Mouse (Mus musculus) c-Kit-negative CD71-positive TER-119-positive erythroid progenitor cells, embryonic 14.5 days (primary cell): Measurements from ENCODE around the gene Zbtb45.
A peak's percentile ranks its signal among the peaks of the same experiment; 100 is the strongest.

ENCODE experiments used
- DNase-seq: peaks from one replicate; pipeline ENCODE4 v3.0.0-alpha.2; 2013; ENCODE audit warnings: low read depth, low spot score

Gene Zbtb45

DNA sequence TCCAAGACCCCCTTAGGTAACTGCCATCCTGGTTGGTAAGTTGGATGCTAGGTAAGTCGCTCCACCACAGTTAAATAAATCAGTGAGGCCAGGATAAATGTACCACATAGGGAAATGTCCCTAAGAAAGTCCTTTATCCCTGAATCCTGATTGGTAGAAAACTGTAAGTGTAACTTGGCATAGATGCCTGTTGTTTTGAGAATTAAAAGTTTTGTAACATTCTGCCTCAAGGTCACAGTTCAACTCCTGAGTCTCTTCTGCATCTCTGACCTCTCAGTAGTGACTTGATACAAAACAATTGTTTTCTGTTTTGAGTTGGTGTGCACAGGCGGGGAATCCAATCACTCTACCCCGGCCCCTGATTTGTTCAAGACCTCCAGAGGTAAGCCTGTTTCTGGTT, 11.0 kb downstream of the Zbtb45 start, which contains the start of gene Trim28:
TSS of gene Trim28 (plus strand) at position 264 of the 400 bp plus-strand sequence.
- no peak for DNase-seq

DNA sequence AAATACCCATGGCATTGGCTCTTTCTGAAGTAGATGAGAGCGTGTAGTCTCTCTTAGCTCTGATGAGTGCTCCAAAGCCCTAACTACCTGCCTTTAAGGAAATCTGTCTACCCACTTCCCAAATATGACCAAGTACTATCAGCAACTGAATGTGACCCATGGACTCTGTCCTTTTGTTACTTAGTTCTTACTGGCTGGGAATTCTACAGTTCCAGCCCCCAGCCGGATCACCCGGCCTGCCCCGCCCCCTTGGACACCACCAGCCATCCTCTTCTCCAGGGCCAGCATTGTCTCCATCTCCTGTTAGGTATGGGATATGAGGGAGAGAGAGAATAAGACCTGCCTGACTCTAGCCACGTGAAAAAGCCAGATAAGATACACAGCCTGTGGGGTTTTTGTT, 11.8 kb downstream of the Zbtb45 start, which contains the start of gene Slc27a5:
TSS of gene Slc27a5 (minus strand) at position 140 of the 400 bp plus-strand sequence.
- no peak for DNase-seq

DNA sequence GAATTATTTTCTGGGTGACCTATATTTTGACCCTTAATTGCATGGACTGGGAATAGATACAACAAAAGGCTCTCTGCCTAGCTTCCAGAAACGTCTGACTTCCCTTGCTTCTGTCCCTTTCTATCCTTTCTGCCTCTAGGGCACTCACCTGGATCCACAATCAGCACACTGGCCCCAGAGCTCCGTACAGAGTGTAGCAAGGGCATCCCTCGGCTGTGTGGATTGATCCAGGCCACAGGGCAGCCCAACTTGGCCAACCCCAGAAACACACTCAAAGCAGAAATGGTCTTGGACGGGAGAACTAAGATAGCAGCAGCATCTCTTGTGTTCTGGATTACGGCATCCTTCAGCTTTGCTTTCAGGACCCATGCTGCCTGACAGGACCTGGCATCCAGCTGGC, 12.6 kb downstream of the Zbtb45 start:
- DNase-seq: no peak

DNA sequence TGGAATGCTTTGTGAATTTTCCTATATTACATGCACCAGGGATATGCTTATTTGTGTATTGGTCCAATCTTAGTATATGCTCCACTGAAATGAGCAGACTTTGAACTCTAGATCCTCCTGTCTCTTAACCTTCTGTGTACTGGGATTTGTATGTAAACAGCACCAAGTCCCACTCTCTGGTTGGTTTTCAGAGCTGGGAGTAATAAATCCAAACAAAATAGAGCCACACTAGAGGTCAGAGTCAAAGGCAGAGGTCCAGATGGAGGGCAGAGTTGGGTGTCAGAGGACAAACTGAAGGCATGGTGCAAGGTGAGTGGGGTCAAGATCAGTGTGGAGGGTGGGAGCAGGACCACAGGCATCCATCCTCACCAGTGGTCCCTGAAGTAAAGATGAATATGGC, 14.0 kb downstream of the Zbtb45 start:
- no peak for DNase-seq

DNA sequence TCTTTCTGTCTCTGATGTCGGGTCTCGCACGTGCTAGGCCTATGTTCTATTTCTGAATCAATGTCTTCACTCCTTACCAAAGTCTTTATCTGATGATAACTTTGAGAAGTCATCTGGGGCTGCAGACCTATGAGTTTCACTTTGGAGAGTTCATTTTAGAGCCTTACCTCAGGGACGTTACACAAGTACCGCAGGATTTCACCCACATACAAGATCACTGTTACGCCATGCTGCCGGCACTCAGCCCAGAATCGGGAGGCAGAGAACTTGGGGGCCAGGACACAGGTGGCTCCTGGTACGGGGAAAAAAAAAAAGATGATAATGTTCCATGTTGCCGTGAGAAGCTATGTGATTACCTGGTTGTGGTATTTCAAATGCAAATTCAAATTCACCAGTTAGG, 16.7 kb downstream of the Zbtb45 start:
- no peak for DNase-seq

DNA sequence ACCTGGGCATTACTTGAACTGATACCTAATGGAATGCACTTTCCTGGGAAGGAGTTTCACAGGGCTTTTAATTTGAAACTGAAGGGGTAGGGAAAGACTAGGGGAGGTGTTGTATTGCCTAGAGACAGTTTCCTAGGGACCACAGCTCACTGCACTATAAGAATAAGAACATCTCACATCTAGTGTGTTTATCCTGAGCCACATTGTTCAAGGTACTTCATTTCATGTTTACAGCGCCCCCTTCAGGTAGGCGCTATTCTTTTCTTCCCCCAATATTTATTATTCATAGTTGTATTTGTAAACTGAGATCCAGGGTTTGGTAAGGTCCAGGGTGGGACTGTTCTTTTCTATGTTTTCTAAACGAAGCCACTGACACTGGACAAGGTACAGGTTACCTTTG, 17.6 kb downstream of the Zbtb45 start:
- DNase-seq: no peak

DNA sequence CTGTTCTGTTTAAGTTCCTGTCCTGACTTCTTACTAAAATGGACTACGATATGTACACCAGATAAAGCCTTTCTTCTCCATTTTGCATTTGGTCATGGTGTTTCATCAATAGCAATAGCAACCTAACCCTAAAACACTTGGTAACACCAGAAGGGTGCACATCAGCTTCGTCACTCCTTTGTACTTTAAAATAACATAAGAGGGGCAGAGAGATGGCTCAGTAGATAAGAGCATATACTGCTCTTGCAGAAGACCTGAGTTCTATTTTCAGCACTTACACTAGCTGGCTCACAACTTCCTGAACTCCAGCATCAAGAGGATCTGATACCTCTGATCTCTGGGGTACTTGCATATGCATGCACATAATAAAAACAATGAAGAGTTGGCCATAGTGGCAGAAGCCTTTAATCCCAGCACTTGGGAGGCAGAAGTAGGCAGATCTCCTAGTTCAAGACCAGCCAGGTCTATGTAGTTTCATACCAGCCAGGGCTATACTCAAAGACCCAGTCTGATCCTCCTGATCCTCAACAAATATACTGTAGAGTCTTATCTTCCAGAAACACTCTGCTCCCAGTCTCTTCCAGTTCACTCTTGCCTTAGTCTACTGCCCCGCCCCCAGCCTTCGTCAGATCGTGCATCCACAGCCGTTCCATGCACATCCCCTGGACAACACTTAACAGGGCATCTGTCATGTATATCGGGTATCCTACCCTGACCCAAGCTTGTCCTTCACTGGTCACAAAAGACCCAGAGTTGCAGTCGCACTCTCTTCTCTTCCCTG, 22.2 kb downstream of the Zbtb45 start:
- DNase-seq: no peak

DNA sequence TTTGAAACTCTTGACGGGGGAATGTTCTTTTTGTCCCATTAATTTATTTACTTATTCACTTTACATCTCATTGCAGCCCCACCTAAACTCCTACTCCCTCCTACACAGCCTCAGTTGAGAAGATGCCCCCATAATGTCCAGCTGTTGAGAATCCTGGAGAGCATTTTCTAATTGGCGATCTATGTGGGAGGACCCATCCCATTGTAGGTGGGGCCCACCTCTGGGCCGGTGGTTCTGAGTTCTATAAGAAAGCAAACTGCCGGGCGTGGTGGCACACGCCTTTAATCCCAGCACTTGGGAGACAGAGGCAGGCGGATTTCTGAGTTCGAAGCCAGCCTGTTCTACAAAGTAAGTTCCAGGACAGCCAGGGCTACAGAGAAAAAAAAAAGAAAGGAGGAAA, 22.9 kb downstream of the Zbtb45 start:
- no peak for DNase-seq

DNA sequence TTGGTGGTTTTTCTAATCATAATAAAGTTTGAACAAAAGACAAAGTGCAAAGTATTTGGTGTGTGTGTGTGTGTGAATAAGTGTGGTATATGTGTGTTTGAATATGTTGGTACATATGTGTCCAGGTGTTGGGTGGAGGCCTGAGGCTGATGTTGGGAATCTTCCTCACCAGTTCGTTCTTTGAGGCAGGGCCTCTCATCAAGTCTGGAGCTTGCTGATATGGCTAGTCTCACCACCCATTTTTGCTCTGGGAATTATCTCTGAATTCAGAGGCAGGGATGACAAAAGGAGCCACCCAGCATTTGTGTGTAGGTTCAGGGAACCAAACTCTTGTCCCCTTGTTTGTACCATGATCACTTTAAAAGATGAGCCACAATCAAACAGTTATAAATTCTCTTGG, 24.1 kb downstream of the Zbtb45 start:
- DNase-seq: peak; percentile 44

DNA sequence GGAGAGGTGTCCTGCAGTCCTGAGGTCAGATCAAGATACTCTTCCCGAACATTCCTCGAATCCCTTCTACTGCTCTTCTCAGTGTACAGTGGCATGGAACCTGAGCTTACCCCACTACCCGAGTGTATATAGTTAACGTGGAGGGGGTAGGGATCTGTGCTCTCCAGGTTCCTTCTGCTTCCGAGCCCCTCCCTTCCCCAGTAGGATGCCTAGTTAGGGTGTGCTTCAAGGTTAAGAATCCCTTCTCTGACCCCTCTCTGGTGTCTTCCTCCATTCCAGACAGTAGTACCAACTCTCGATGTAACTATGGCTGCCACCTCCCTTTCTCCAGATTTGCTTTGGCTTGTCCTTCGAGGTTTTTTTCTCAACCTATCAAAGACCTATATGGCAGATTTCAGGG, 29.5 kb downstream of the Zbtb45 start:
- DNase-seq: no peak

DNA sequence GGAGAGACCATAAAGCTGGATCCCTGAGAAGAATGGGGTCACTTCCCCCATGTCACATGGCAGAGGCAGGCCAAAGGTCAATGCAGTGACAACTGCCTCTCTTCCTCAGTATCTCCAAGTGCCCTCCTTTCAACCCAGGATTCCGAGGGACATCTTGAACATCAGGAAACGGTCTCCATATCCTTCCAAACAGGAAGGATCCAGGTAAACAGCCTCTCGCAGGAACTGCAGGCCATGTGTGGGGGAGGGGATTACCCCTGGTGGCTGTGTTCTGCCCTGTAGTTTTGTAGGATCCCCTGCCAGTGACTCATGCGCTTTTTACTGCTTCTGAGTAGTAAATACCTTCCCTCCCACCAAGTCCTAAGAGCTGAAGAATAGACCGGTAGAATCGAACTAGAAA, 30.1 kb downstream of the Zbtb45 start:
- DNase-seq: no peak

DNA sequence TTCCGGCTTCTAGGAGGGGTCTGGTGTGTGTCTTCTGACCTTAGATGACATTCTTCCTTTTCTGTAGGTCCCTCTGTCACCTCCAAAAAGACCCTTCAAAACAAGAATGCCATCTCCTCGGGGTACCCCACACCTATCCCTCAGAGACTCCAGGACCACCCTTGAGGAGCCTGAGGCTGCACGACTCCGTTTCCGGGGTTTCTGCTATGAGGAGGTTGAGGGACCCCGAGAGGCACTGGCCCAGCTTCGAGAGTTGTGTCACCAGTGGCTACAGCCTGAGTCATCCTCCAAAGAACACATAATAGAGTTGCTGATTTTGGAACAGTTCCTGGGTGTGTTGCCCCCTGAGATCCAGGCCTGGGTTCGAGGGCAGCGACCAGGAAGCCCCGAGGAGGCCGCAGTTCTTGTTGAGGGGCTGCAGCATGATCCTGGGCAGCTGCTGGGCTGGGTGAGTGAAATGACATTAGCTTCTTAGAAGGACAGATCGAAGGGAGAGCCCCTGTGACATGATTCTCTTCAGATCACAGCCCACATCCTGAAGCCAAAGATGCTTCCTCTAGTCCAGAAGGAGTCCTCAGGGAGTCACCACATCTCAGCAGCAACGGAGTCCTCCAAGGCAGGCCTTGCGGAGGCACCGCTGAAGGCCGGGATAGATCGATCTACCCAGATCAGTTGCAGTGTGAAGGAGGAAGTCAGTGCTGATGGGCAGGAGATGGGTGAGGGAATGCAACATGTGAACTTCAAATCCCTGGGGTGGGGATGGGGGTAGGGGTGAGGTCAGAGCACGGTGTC, 30.7 kb downstream of the Zbtb45 start:
- no peak for DNase-seq

DNA sequence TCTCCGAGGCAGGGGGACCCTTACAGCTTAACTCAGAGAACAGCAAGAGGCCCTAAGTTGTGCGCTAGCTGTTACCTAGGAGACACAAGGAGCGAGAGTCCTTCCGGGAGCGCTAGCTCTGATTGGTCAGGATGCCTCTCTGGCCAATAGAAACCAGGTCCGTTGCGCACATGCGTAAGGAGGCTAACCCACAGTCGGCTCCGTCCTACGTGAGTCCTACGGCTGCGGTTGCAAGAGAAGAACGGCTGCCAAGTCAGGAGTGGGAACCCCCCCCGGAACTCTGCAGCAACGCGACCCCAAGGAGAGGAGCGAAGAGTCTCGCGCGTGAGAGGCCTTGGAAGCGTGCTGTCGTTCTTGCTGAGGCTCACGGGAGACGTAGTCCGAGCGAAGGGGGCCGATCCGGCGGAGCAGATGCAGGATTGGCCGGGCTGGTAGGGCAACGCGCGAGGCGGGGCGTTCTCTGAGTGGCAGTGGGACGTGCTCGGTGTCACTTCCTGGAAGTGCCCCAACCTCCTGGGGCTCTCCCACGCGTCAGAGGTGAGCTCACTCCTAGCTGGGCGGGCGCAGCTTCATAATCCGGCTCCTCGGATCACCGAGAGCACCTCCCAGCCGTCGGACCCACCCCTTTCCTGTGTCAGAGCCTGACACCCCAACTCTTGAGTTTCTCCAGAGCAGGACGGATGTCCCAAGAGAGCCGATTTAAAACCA, 32.0 kb downstream of the Zbtb45 start, which contains the start of gene Zfp446:
TSS of gene Zfp446 (plus strand) at position 167 of the 708 bp plus-strand sequence.
- peak; percentile 93 for DNase-seq

DNA sequence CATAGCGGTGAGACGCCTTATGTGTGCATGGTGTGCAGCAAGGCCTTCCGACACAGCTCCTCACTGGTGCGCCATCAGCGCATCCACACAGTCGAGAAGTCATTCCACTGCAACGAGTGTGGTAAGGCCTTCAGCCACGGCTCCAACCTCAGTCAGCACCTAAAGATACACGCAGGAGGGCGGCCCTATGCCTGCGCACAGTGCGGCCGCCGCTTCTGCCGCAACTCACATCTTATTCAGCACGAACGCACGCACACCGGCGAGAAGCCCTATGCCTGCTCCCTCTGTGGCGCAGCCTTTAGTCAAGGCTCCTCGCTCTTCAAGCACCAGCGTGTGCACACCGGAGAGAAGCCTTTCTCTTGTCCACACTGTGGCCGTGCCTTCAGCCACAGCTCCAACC, 38.9 kb downstream of the Zbtb45 start:
- DNase-seq: no peak

DNA sequence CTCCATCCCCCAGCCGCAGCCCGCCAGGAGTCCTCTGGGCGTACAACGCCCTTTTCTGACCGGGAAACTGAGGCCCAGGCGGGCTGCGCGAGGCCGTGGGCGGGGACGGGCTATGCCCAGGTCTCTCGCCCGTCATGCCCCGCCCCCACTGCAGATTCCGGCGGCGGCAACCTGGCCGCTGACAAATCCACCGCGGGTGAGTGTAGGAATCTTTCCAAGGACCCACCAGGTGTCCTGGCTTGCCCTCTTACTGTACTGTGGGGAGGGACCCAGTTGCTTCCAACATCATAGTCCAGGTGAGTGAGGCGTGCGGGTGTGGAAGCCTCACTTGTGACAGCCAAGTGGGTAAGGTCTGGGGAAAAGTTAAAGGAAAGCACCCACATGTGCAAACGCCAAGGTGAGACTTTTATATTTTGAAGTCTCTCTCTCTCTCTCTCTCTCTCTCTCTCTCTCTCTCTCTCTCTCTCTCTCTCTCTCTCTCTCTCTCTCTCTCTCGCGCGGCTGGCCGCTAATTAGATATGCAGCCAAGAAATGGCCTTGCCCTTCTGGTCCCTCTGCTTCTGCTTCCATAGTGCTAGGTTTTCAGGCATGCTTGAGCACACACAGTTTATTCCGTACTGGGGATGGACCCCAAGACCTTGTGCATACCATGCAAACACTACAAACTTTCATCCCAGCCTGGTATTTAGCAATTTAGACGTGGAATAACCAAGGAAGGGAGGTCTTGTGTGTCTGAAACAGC, 43.6 kb downstream of the Zbtb45 start:
- DNase-seq: peak; percentile 51

DNA sequence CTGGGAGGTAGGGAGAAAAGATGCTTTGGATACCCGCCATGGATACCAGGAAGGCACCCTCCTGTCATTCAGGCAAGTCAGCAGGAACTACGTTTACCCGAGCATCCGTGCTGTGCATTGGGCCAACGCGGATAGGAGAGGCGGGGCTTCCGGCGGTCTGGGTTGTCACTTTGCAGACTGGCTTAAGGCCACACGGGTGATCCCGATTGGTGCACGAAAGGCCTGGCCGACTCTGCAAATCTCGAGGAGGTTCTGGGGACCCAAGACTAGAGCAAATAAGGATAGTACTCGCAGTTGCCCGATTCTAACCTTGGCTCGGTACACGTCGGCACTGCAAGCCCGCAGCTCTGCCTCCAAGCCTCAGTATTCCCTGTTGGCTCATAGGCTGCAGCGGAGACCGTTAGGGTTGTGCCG, 44.1 kb downstream of the Zbtb45 start, which contains the start of gene Zfp324:
TSS of gene Zfp324 (plus strand) at position 161 of the 414 bp plus-strand sequence.
- peak; percentile 56 for DNase-seq

DNA sequence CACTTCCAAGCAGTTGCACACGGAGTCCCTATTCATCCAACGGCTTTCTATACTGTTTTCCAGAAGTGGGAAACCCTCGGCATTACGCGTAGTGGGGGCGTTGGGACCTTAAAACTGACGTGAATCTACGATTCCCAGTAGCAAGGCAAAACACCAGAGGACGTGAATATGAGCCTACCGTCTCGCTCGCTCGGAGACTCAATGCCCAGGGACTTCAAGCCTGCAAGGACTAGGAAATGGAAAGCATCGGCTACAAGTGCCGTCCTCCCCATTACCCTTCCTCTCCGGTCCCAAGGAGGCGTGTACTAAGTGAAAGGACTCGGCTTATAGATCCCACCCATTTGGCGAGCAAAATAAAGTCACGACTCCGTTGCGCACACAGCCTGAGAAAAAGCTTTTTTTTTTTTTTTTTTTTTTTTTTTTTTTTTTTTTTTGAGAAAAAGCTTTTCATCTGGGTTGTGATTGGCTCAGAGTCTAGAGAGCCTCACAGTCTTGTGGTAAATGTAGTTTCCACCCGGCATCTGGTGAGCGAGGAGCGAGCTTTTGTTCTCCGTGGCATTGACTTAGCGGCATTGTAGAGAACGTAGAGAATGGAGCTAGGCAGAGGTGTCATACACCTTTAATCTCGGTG, 48.2 kb downstream of the Zbtb45 start:
- DNase-seq: no peak

DNA sequence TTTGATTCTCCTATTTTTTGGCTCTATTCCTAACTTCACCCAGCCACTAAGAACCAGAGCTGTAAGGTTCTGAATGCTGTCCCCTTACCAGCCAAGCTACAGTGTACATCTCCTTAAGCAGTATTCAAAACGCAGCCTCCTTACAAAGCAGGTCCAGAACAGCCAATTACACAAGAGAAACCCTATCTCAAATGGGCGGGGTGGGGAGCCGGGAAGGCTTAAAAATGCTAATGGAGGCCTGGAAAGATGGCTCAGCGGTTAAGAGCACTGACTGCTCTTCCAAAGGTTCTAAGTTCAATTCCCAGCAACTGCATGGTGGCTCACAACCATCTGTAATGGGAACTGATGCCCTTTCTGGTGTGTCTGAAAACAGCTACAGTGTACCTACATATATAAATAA, 50.1 kb downstream of the Zbtb45 start:
- DNase-seq: no peak

DNA sequence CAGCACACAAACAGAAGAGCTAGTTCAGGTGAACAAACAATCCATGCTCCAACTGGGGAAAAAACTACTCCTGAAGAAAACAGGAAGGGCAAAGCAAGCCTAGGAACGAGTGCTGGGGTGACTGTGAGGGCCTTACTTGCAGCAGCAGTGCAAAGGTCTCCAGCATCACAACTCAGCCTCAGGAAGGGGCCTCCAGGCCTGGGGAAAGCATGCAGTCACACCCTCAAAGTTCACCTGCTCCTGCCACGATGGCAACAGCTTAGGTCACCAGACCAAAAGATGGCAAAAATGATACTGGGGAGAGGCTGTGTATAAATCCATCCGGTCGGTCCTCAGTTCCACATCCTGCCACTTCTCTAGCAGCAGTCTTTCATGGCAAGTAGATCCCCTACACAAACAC, 50.9 kb downstream of the Zbtb45 start:
- no peak for DNase-seq

DNA sequence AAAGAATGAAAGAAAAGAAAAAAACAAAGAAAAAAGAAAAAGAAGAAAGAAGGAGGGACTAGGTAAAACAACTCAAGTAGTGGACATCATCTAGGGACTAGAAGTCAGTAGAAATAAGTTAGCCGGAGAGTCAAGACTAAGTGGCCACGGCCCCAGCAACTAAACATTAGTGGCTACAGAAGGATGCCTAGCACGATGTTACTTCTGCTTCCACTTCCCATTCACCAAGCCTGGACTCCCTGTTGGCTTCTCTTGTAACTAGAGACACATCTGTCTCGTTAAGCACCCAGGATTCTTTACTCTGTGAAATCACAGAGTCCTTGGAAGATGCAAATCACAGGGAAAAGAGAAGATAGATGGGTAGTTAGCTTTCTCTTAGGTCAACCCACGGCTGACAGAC, 52.3 kb downstream of the Zbtb45 start:
- no peak for DNase-seq

DNA sequence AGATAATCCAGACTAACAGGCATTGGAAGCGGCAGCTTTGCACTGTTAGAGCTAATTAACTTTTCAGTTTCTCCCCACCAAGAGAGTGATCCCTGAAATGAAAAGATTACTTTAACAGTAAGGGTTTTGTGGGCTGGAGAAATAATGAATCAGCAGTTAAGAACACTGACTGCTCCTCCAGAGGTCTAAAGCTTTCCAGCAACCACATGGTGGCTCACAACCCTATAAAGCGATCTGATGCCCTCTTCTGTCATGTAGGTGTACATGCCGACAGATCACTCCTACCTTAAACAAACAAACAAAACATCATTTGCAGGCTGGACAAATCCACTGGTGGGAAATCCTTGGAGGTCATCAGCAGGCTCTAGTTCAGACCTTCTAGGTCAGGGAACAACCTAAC, 54.9 kb downstream of the Zbtb45 start:
- DNase-seq: no peak
